Mouse (Mus musculus) liver, adult (tissue): ENCODE results near the gene Carnmt1.

Experiments used
- GATA4 ChIP-seq: IDR thresholded peaks from 2 replicates; pipeline ENCODE4 v1.6.1; 2014; ENCODE audit warnings: mild to moderate bottlenecking, low read length; ENCODE audit not compliant: insufficient replicate concordance

The Carnmt1 gene

GRCm38 (mm10) chr19:18731077-18731476, 60.5 kb downstream of the Carnmt1 start:
- TF ChIP-seq GATA4 = no peak

- TF ChIP-seq GATA4 = no peak
Observed at GRCm38 (mm10) chr19:18735901-18736300, 65.3 kb downstream of the Carnmt1 start.

GRCm38 (mm10) chr19:18739146-18739545, 68.6 kb downstream of the Carnmt1 start:
- no peak for TF ChIP-seq GATA4

- TF ChIP-seq GATA4 = no peak
Observed at GRCm38 (mm10) chr19:18743946-18744345, 73.4 kb downstream of the Carnmt1 start.

GRCm38 (mm10) chr19:18746576-18747340, 76.2 kb downstream of the Carnmt1 start:
- TF ChIP-seq GATA4 = no peak

GRCm38 (mm10) chr19:18747379-18747778, 76.8 kb downstream of the Carnmt1 start:
- TF ChIP-seq GATA4 = no peak

- TF ChIP-seq GATA4 = no peak
Observed at GRCm38 (mm10) chr19:18749598-18750339, 79.2 kb downstream of the Carnmt1 start, which contains the start of gene Trpm6. TSS of gene Trpm6 (plus strand) at chr19:18749983.
